Mouse (Mus musculus) CH12.LX (cell line): Measurements from ENCODE around the gene Cyp2c55.

ENCODE experiments used
- BHLHE40 ChIP-seq: IDR thresholded peaks from 2 replicates; pipeline ENCODE4 v1.6.1; 2011; ENCODE audit warnings: mild to moderate bottlenecking, low read depth, low read length, improper control_type of control experiment
- CTCF ChIP-seq, 2 experiments: IDR thresholded peaks in 1 of 2; conservative IDR thresholded peaks in 1 of 2; 2 replicates each; pipeline ENCODE4 v1.5.1; 2011 to 2012; ENCODE audit warnings: low read depth in 2 of 2, low read length in 2 of 2, improper control_type of control experiment in 1 of 2, inconsistent platforms in 1 of 2, mild to moderate bottlenecking in 1 of 2, moderate library complexity in 1 of 2
- MXI1 ChIP-seq: IDR thresholded peaks from 2 replicates; pipeline ENCODE4 v1.6.1; 2011; ENCODE audit warnings: mild to moderate bottlenecking, low read depth, low read length, improper control_type of control experiment
- RCOR1 ChIP-seq: conservative IDR thresholded peaks from 2 replicates; pipeline ENCODE4 v1.6.1; 2012; ENCODE audit warnings: low read depth, mild to moderate bottlenecking, inconsistent platforms, low read length, improper control_type of control experiment
- USF1 ChIP-seq: IDR thresholded peaks from 2 replicates; pipeline ENCODE4 v1.6.1; 2014; ENCODE audit warnings: low read depth, mild to moderate bottlenecking, inconsistent platforms, low read length, improper control_type of control experiment

DNA sequence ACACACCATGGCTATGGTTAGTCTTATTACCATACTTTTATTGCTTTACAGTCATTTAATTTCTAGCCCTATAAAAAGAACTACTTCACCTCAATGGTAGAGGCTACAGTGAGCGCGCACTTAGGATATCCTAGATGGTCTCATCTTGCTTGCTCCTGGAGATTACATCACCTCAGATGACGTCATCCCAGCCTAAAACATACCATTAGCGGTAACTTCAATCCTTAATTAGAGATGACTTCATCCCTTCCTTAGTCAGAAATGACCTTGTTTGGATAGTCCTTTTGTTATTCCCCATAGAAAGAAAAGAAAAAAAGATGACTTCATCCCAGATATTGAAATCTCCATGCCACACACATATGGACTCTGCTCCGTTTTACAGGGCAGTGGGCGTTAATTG, 36.1 kb upstream of the Cyp2c55 start:
- TF ChIP-seq RCOR1 = no peak
- TF ChIP-seq CTCF (conservative IDR thresholded peaks at IDR 0.05 in 1 of 2, IDR thresholded peaks at IDR 0.05 in 1 of 2; ENCODE audit: low read depth in 2 of 2, low read length in 2 of 2) = no peak
- no peak for TF ChIP-seq BHLHE40
- TF ChIP-seq USF1 = no peak
- TF ChIP-seq MXI1 = no peak
